Mouse (Mus musculus): ENCODE measurements around the gene Cdpf1.
A peak's percentile ranks its signal among the peaks of the same experiment; 100 is the strongest.

The Cdpf1 gene

GRCm38 (mm10) chr15:85811535-85812277 is at the start of gene Cdpf1:
Gene Cdpf1 (minus strand): TSS chr15:85811697.
- peak; percentile 100 for DNase-seq (ENCODE audit: low spot score)

- peak; percentile 98 for DNase-seq (ENCODE audit: low spot score)
Measured at GRCm38 (mm10) chr15:85859490-85860031, 48.1 kb upstream of the Cdpf1 start, which contains the start of gene Gtse1. Gene Gtse1 (plus strand): TSS chr15:85859745.

GRCm38 (mm10) chr15:85858980-85859489 is 47.5 kb upstream of the Cdpf1 start:
- no peak for DNase-seq (ENCODE audit: low spot score)

GRCm38 (mm10) chr15:85851656-85852392 is 40.3 kb upstream of the Cdpf1 start:
- DNase-seq (ENCODE audit: low spot score): no peak

GRCm38 (mm10) chr15:85845071-85845470 is 33.6 kb upstream of the Cdpf1 start:
- DNase-seq (ENCODE audit: low spot score): no peak

GRCm38 (mm10) chr15:85841796-85842360 is 30.4 kb upstream of the Cdpf1 start:
- DNase-seq (ENCODE audit: low spot score): no peak

- peak; percentile 63 for DNase-seq (ENCODE audit: low spot score)
Measured at GRCm38 (mm10) chr15:85840983-85841382, 29.5 kb upstream of the Cdpf1 start.

GRCm38 (mm10) chr15:85836887-85837286 is 25.4 kb upstream of the Cdpf1 start:
- no peak for DNase-seq (ENCODE audit: low spot score)

GRCm38 (mm10) chr15:85835335-85835734 is 23.8 kb upstream of the Cdpf1 start:
- DNase-seq (ENCODE audit: low spot score): no peak

- DNase-seq (ENCODE audit: low spot score): no peak
Measured at GRCm38 (mm10) chr15:85832599-85832998, 21.1 kb upstream of the Cdpf1 start.

- DNase-seq (ENCODE audit: low spot score): peak; percentile 80
Measured at GRCm38 (mm10) chr15:85831954-85832590, 20.6 kb upstream of the Cdpf1 start, which contains the start of gene Ttc38. Gene Ttc38 (plus strand): TSS chr15:85832306.

GRCm38 (mm10) chr15:85829470-85829869 is 18.0 kb upstream of the Cdpf1 start:
- DNase-seq (ENCODE audit: low spot score): no peak

- DNase-seq (ENCODE audit: low spot score): no peak
Measured at GRCm38 (mm10) chr15:85828071-85828470, 16.6 kb upstream of the Cdpf1 start.

- no peak for DNase-seq (ENCODE audit: low spot score)
Measured at GRCm38 (mm10) chr15:85826676-85827075, 15.2 kb upstream of the Cdpf1 start.

- peak; percentile 34 for DNase-seq (ENCODE audit: low spot score)
Measured at GRCm38 (mm10) chr15:85822011-85822359, 10.5 kb upstream of the Cdpf1 start.

- DNase-seq (ENCODE audit: low spot score): peak; percentile 46
Measured at GRCm38 (mm10) chr15:85821203-85822010, 9.9 kb upstream of the Cdpf1 start, which contains the start of gene Pkdrej. Gene Pkdrej (minus strand): TSS chr15:85821734.

- no peak for DNase-seq (ENCODE audit: low spot score)
Measured at GRCm38 (mm10) chr15:85813428-85813827, 1.9 kb upstream of the Cdpf1 start.

- peak; percentile 53 for DNase-seq (ENCODE audit: low spot score)
Measured at GRCm38 (mm10) chr15:85810806-85811521, 533 bp downstream of the Cdpf1 start.

- no peak for DNase-seq (ENCODE audit: low spot score)
Measured at GRCm38 (mm10) chr15:85810462-85810805, 1.1 kb downstream of the Cdpf1 start.

- no peak for DNase-seq (ENCODE audit: low spot score)
Measured at GRCm38 (mm10) chr15:85809091-85809490, 2.4 kb downstream of the Cdpf1 start.

Data from retina, embryonic 14.5 days (tissue).